Mouse (Mus musculus): Measurements from ENCODE around the gene Otulinl.

Otulinl gene

DNA sequence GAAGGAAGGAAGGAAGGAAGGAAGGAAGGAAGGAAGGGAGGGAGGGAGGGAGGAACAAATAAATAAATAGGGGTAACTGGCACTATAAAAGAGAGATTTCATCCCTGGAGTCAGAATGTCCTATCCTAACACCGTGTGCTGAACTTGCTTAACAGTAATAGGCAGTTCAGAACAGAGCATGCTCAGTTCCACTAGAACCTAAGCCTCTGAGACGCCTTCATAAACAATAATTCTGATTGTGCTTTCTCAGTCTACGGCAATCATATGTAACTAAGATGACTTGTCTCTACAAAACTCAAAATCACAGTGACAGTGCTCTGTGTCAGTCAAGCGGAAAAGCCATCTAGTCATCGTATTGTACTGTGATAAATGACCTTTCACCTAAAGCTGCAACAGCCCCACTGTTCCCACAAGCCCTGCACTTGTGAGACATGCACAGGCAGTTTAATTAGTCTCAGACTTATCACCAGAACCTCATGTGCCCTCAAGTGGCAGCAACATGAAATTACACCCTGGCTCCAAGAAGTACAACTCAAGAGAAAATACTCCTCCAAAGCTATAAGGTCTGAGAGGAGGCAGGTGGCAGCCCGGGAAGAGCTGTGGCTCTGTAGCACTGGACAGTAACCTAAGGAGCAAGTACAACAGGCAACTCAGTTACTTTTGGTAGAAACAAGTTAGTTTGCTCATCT, 68.7 kb downstream of the Otulinl start:
- peak; percentile 73 for DNase-seq

DNA sequence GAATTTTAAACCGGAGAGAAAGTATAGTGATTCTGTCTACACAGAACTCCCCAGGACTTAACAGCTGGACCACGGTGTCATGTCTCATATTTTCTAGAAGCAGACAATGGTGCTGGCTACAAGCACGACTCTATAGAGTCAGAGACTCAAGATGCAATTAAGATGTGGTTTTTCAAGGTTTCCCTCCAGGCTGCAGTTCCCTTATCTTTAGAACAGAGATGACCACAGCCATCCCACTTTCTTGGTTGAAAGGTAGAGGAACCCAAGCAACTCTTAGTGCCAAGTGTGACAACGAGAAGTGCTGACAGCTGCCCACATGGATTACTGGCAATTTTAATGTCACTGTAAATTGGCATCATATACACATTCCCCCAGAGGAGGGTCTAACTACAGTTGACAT, 71.8 kb downstream of the Otulinl start:
- DNase-seq = no peak

DNA sequence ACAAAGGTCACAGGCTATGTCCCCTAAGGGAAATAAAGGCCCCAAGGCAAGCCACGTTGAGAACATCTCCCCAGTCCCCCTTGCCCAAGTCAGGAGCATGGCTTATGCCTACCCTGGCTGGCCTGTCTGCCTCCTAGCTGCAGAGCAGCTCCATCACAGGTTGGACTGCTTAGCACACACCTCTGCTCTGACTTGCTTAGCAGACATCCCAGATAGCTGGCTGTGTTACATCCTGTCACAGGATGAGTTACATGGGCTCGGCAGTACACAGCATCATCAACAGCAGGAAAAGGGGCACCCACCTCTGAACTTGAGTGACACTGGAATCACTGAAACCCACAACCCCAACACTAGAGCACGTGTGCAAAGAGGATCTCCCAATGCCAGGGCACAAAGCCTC, 76.1 kb downstream of the Otulinl start:
- no peak for DNase-seq

Data from cerebellum, adult 9-11 months (tissue).